Mouse (Mus musculus): Measurements from ENCODE around the gene Gm10217. TPM values are rescaled to one million over a fixed set of nuclear protein-coding genes. Genes with fewer than 3 reads are reported as not detected.

Gm10217 gene
- total and polyA plus RNA-seq, 3 experiments, result not detected

DNA sequence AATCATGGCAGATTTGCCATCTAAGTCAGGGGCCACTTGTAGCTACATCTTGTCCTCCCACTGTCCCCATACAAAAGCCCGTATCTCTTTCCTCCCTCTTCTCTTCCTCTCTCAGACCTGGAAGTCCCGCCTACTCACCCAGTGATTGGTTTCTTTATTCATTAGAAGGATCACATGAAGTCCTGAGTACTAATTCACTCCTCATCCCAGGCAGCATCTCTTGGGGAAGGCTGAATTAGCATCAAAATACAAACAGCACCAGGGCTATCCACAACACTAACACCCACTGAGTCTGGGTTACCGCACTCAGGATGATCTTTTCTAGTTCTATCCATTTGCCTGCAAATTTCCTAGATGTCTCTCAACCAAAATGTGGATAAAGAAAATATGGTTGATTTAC, 4.0 kb downstream of the Gm10217 start:
- H3K4me1 ChIP-seq (ENCODE audit: control insufficient read depth in 1 of 2, insufficient read depth in 2 of 2), result no peaks in the 10 kb centered on the region
- H3K9me3 ChIP-seq (replicated peaks; ENCODE audit: low read length), result peaks cover 41% of the 10 kb centered on the region
- H3K9ac ChIP-seq (ENCODE audit: insufficient read depth, low read depth), result no peak overlapping the region
- H3K27me3 ChIP-seq (replicated peaks), result no peaks in the 10 kb centered on the region
- no peak overlapping the region for H3K4me3 ChIP-seq (replicated peaks in 1 of 3; ENCODE audit: low read depth in 2 of 3, low read length in 2 of 3, poor library complexity in 1 of 3)
- no peak overlapping the region for H3K27ac ChIP-seq (ENCODE audit: insufficient read depth, low read depth)
- dilution Hi-C loops (cut with MboI; ENCODE audit: extremely low pct_ligation_motif_present, extremely low pct_unique_long_range_greater_than_20kb, low sequenced_read_pairs) (no loop called here), in situ Hi-C loops (cut with MboI; ENCODE audit: low pct_ligation_motif_present, low pct_unique_long_range_greater_than_20kb, low sequenced_read_pairs) (no loop called here)
- TF ChIP-seq ELF1 (IDR thresholded peaks at IDR 0.05; ENCODE audit: low read depth, low read length) (no peak), SMC3 (IDR thresholded peaks at IDR 0.05; ENCODE audit: low read depth, low read length) (no peak), TCF12 (IDR thresholded peaks at IDR 0.05; ENCODE audit: low read depth, low read length) (no peak), UBTF (IDR thresholded peaks at IDR 0.05; ENCODE audit: low read depth, low read length) (no peak), GABPA (IDR thresholded peaks at IDR 0.05; ENCODE audit: insufficient replicate concordance, low read depth, low read length) (no peak), NELFE (IDR thresholded peaks at IDR 0.05; ENCODE audit: low read depth, low read length) (no peak), RCOR1 (conservative IDR thresholded peaks at IDR 0.05; ENCODE audit: low read depth, low read length) (no peak), EP300 (IDR thresholded peaks at IDR 0.05; ENCODE audit: low read length) (no peak), MEF2A (IDR thresholded peaks at IDR 0.05; ENCODE audit: borderline replicate concordance, low read depth, low read length) (no peak), HCFC1 (IDR thresholded peaks at IDR 0.05; ENCODE audit: low read depth, low read length) (no peak), MAX (IDR thresholded peaks at IDR 0.05; ENCODE audit: low read length) (no peak), IRF4 (IDR thresholded peaks at IDR 0.05; ENCODE audit: low read depth, low read length) (no peak), USF2 (conservative IDR thresholded peaks at IDR 0.05; ENCODE audit: low read depth, low read length) (no peak), MYC (IDR thresholded peaks at IDR 0.05; ENCODE audit: low read depth, low read length) (no peak), TBP (conservative IDR thresholded peaks at IDR 0.05; ENCODE audit: low read depth, low read length) (no peak), JUND (conservative IDR thresholded peaks at IDR 0.05; ENCODE audit: low read depth, low read length) (no peak)
- no peaks in the 10 kb centered on the region for H3K79me2 ChIP-seq (replicated peaks; ENCODE audit: control insufficient read depth, extremely low read depth, insufficient read depth, poor library complexity, severe bottlenecking)
- H3K36me3 ChIP-seq (replicated peaks in 1 of 2; ENCODE audit: control insufficient read depth in 1 of 2, insufficient read depth in 1 of 2, low read length in 1 of 2), result no peaks in the 10 kb centered on the region
- DNase-seq (ENCODE audit: extremely low read depth), result no peak
- H3K4me2 ChIP-seq (ENCODE audit: insufficient read depth, low read depth, poor library complexity, severe bottlenecking), result no peak overlapping the region

DNA sequence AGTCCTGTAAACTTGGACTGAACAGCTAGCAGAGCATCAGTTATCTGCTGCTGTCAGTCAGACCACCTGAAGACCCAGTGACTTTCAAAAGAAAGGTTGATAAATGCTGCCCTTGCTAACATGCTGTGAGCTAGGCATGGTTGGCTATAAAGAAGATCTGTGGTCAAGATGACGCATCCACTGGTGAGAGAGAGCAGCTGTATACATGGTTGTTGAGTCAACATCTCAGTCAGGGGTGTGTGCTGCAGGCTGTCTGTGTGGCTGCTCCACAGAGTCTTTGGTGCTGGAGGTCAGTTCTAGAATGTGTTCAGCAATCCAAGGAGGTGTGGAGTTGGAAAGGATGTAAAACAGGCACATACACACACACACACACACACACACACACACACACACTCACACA, 12.2 kb downstream of the Gm10217 start:
- no peaks in the 10 kb centered on the region for H3K79me2 ChIP-seq (replicated peaks; ENCODE audit: control insufficient read depth, extremely low read depth, insufficient read depth, poor library complexity, severe bottlenecking)
- H3K36me3 ChIP-seq (replicated peaks in 1 of 2; ENCODE audit: control insufficient read depth in 1 of 2, insufficient read depth in 1 of 2, low read length in 1 of 2), result no peaks in the 10 kb centered on the region
- TF ChIP-seq PAX5 (IDR thresholded peaks at IDR 0.05; ENCODE audit: low read length), result no peak
- TF ChIP-seq ZC3H11A (IDR thresholded peaks at IDR 0.05; ENCODE audit: low read depth, low read length), result no peak
- no peak for TF ChIP-seq JUN (IDR thresholded peaks at IDR 0.05; ENCODE audit: insufficient read depth, low read depth, low read length)
- TF ChIP-seq NRF1 (IDR thresholded peaks at IDR 0.05; ENCODE audit: low read depth, low read length), result no peak
- TF ChIP-seq E2F4 (IDR thresholded peaks at IDR 0.05; ENCODE audit: insufficient replicate concordance, low read depth, low read length), result no peak
- no peak for TF ChIP-seq USF1 (IDR thresholded peaks at IDR 0.05; ENCODE audit: low read depth, low read length)
- TF ChIP-seq ZNF384 (IDR thresholded peaks at IDR 0.05; ENCODE audit: low read depth, low read length), result no peak
- no peak for TF ChIP-seq MEF2A (IDR thresholded peaks at IDR 0.05; ENCODE audit: borderline replicate concordance, low read depth, low read length)
- TF ChIP-seq MAZ (IDR thresholded peaks at IDR 0.05; ENCODE audit: low read depth, low read length), result no peak
- no peak for TF ChIP-seq MXI1 (IDR thresholded peaks at IDR 0.05; ENCODE audit: low read depth, low read length)
- no peak for TF ChIP-seq MAX (IDR thresholded peaks at IDR 0.05; ENCODE audit: low read length)
- no peak for TF ChIP-seq UBTF (IDR thresholded peaks at IDR 0.05; ENCODE audit: low read depth, low read length)
- TF ChIP-seq RAD21 (IDR thresholded peaks at IDR 0.05; ENCODE audit: low read depth, low read length), result no peak
- no peak for TF ChIP-seq ZMIZ1 (IDR thresholded peaks at IDR 0.05; ENCODE audit: low read depth, low read length)
- no peak for TF ChIP-seq EP300 (IDR thresholded peaks at IDR 0.05; ENCODE audit: low read length)
- no peak for TF ChIP-seq ZKSCAN1 (IDR thresholded peaks at IDR 0.05; ENCODE audit: borderline replicate concordance, low read depth, low read length)
- TF ChIP-seq ELF1 (IDR thresholded peaks at IDR 0.05; ENCODE audit: low read depth, low read length), result no peak
- no peak for TF ChIP-seq CHD2 (IDR thresholded peaks at IDR 0.05; ENCODE audit: low read length)
- H3K4me2 ChIP-seq (ENCODE audit: insufficient read depth, low read depth, poor library complexity, severe bottlenecking), result no peak overlapping the region
- H3K4me3 ChIP-seq (replicated peaks in 1 of 3; ENCODE audit: low read depth in 2 of 3, low read length in 2 of 3, poor library complexity in 1 of 3), result no peak overlapping the region
- H3K9ac ChIP-seq (ENCODE audit: insufficient read depth, low read depth), result no peak overlapping the region
- no peaks in the 10 kb centered on the region for H3K4me1 ChIP-seq (ENCODE audit: control insufficient read depth in 1 of 2, insufficient read depth in 2 of 2)
- no peak for DNase-seq (ENCODE audit: extremely low read depth)
- H3K27me3 ChIP-seq (replicated peaks), result no peaks in the 10 kb centered on the region
- peaks cover 11% of the 10 kb centered on the region for H3K9me3 ChIP-seq (replicated peaks; ENCODE audit: low read length)
- dilution Hi-C loops (cut with MboI; ENCODE audit: extremely low pct_ligation_motif_present, extremely low pct_unique_long_range_greater_than_20kb, low sequenced_read_pairs), result no loop called here
- no peak overlapping the region for H3K27ac ChIP-seq (ENCODE audit: insufficient read depth, low read depth)
- in situ Hi-C loops (cut with MboI; ENCODE audit: low pct_ligation_motif_present, low pct_unique_long_range_greater_than_20kb, low sequenced_read_pairs), result no loop called here
